Mouse (Mus musculus) MEL (cell line): ENCODE results near the gene Psrc1.

Experiments used
- CTCF ChIP-seq, 3 experiments: IDR thresholded peaks in 2 of 3; conservative IDR thresholded peaks in 1 of 3; 2 replicates each; pipeline ENCODE4 v1.5.1; 2011 to 2012; ENCODE audit warnings: low read length in 3 of 3, low read depth in 2 of 3, mild to moderate bottlenecking in 2 of 3, improper control_type of control experiment in 1 of 3, inconsistent platforms in 1 of 3, mixed read lengths in 1 of 3, moderate library complexity in 1 of 3; ENCODE audit not compliant: control insufficient read depth in 1 of 3, insufficient read depth in 1 of 3, poor library complexity in 1 of 3, severe bottlenecking in 1 of 3
- JUND ChIP-seq: IDR thresholded peaks from 2 replicates; pipeline ENCODE4 v1.6.1; 2011; ENCODE audit warnings: low read depth, mild to moderate bottlenecking, improper control_type of control experiment, low read length
- KAT2A ChIP-seq: conservative IDR thresholded peaks from 2 replicates; pipeline ENCODE4 v1.6.1; 2012; ENCODE audit warnings: low read depth, low read length, improper control_type of control experiment, inconsistent platforms
- MEF2A ChIP-seq: IDR thresholded peaks from 2 replicates; pipeline ENCODE4 v1.6.1; 2014; ENCODE audit warnings: low read depth, mild to moderate bottlenecking, inconsistent platforms, low read length, improper control_type of control experiment; ENCODE audit not compliant: poor library complexity, insufficient replicate concordance, severe bottlenecking; ENCODE audit errors: extremely low read depth

GRCm38 (mm10) chr3:108384425-108384824 lies 786 bp downstream of the Psrc1 start:
- TF ChIP-seq CTCF (IDR thresholded peaks at IDR 0.05 in 2 of 3, conservative IDR thresholded peaks at IDR 0.05 in 1 of 3; ENCODE audit: control insufficient read depth in 1 of 3, insufficient read depth in 1 of 3, low read depth in 2 of 3, low read length in 3 of 3, poor library complexity in 1 of 3, severe bottlenecking in 1 of 3) = no peak
- TF ChIP-seq JUND = no peak
- TF ChIP-seq KAT2A = no peak
- no peak for TF ChIP-seq MEF2A
